Mouse (Mus musculus) liver, embryonic 14.5 days (tissue): ENCODE measurements at regions not wholly inside any gene's neighbourhood (a gene's known extent, or its start where the extent isn't known, plus 50 kb on each side); places are given as distances from the start of the nearest gene placed in this dataset.

Experiments used
- CTCF ChIP-seq: IDR thresholded peaks from 2 replicates; pipeline ENCODE4 v1.5.1; 2016; ENCODE audit warnings: antibody characterized with exemption, low read depth, control low read depth
- EP300 ChIP-seq: IDR thresholded peaks from 2 replicates; pipeline ENCODE4 v1.6.1; 2016; ENCODE audit warnings: antibody characterized with exemption, low read depth

GRCm38 (mm10) chr14:101375833-101376232 is 175.7 kb upstream of the Prr30 start:
- TF ChIP-seq CTCF (no peak), EP300 (no peak)
